Mouse (Mus musculus): Measurements from ENCODE around the gene 4931414P19Rik.

DNA sequence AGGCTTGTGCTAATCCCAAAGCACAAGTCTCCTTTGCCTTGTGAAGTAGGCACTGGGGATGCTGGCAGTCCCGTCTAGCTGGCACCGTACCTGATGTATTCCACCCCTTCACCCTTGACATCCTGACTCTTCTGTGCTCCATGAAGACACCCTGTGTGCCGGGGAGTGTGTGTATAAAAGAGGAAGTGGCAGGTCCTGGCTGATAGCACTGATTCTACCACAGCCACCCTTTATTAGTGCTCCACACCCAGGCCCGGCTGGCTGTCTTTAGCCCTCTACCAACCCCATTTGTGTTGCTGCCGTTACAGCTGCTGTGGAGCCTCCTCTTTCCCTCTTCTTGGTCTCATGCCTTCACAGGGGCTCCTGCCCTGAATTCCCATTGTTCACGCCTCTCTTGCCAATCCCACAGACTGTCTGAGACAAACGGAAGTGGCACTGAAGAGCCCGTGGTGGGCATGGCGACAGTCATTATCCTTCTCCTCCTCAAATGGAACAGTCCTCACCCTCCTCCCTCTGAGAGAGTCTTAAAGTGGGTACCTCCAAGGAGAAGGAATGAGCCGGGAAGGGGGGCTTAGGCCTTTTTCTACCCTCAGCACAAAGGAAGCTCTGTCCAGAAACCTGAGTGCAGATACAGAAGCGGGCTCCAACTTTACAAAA, 24.9 kb upstream of the 4931414P19Rik start:
- TF ChIP-seq POLR2A (IDR thresholded peaks at IDR 0.05; ENCODE audit: borderline replicate concordance, extremely low read depth, insufficient read depth, insufficient read length, poor library complexity, severe bottlenecking) = no peak
- no peak for TF ChIP-seq CTCF (IDR thresholded peaks at IDR 0.05; ENCODE audit: borderline replicate concordance, extremely low read depth, insufficient read depth, insufficient read length)

Measured in brain, embryonic 14.5 days (tissue).